ENCODE assay signal across 8 mouse cellular contexts in genomic region chr7:102250631-102251214, GRCm38 (mm10). TPM values are rescaled to one million over a fixed set of nuclear protein-coding genes. Genes with fewer than 3 reads are reported as not detected.
DNase-seq lines count a peak whose midpoint lies in the region; ATAC-seq lines count a peak whose summit lies in the region.

No protein-coding gene starts in this region.

- no peaks in the 10 kb centered on the region for H3K9me3 ChIP-seq in forebrain, embryonic 11.5 days (ENCODE audit: control insufficient read depth, low read length)
- no peaks in the 10 kb centered on the region for H3K9me3 ChIP-seq in heart, embryonic 15.5 days (replicated peaks)
- no peaks in the 10 kb centered on the region for H3K9me3 ChIP-seq in liver, embryonic 11.5 days (ENCODE audit: control insufficient read depth, low read length)
- H3K9me3 ChIP-seq in stomach, embryonic 16.5 days (replicated peaks; ENCODE audit: control insufficient read depth, low read length): no peaks in the 10 kb centered on the region

- peaks cover 3% of the 10 kb centered on the region; the same call in 1 of the 2 replicates for H3K4me1 ChIP-seq in forebrain, embryonic 11.5 days (replicated peaks; ENCODE audit: control insufficient read depth, insufficient read depth, low read length)
- peaks cover 34% of the 10 kb centered on the region for H3K4me1 ChIP-seq in heart, embryonic 15.5 days (replicated peaks)
- peaks cover 40% of the 10 kb centered on the region for H3K4me1 ChIP-seq in liver, embryonic 11.5 days (replicated peaks; ENCODE audit: control insufficient read depth, insufficient read depth, low read length)
- peaks cover 32% of the 10 kb centered on the region for H3K4me1 ChIP-seq in stomach, embryonic 16.5 days (ENCODE audit: control insufficient read depth, insufficient read depth, low read length)

- peak overlapping the region; percentile 78 for H3K4me3 ChIP-seq in forebrain, embryonic 11.5 days (ENCODE audit: low read depth, low read length)
- peak overlapping the region; percentile 93 for H3K4me3 ChIP-seq in heart, embryonic 15.5 days
- peak overlapping the region; percentile 91 for H3K4me3 ChIP-seq in liver, embryonic 11.5 days (ENCODE audit: low read depth, low read length)
- H3K4me3 ChIP-seq in stomach, embryonic 16.5 days (replicated peaks; ENCODE audit: low read length): peak overlapping the region; percentile 87

- ATAC-seq in forebrain, embryonic 11.5 days (replicated peaks; ENCODE audit: low FRiP score): peak; percentile 79
- ATAC-seq in heart, embryonic 15.5 days (replicated peaks; ENCODE audit: insufficient number of reproducible peaks, insufficient read depth, low FRiP score, low read depth): peak; percentile 81
- peak; percentile 65 for ATAC-seq in liver, embryonic 11.5 days (replicated peaks; ENCODE audit: low FRiP score)
- peak; percentile 55 for ATAC-seq in monocyte, adult 5-6 weeks (replicated peaks; ENCODE audit: insufficient number of reproducible peaks, low FRiP score, low TSS enrichment, poor library complexity, severe bottlenecking)
- ATAC-seq in stomach, embryonic 16.5 days (ENCODE audit: insufficient read depth, low FRiP score): peak; percentile 86

- no peaks in the 10 kb centered on the region for H3K36me3 ChIP-seq in forebrain, embryonic 11.5 days (ENCODE audit: control insufficient read depth, insufficient read depth, low read length)
- no peaks in the 10 kb centered on the region for H3K36me3 ChIP-seq in heart, embryonic 15.5 days
- H3K36me3 ChIP-seq in liver, embryonic 11.5 days (ENCODE audit: control insufficient read depth, insufficient read depth, low read length): 0 out of 2 replicates have a peak, but pooled peaks cover 2% of the 10 kb centered on the region
- no peaks in the 10 kb centered on the region for H3K36me3 ChIP-seq in stomach, embryonic 16.5 days (ENCODE audit: control insufficient read depth, insufficient read depth, low read length)

- DNase-seq in ES-CJ7 (ENCODE audit: low read depth, low spot score): peak; percentile 66
- peak; percentile 84 for DNase-seq in c-Kit-positive CD71-positive TER-119-positive erythroid progenitor cells, embryonic 14.5 days (ENCODE audit: low spot score)
- DNase-seq in forebrain, embryonic 11.5 days (ENCODE audit: low spot score): peak; percentile 94
- peak; percentile 94 for DNase-seq in kidney, postnatal 14 days
- no peak for DNase-seq in liver, embryonic 11.5 days (ENCODE audit: low spot score)

- under 1% methylated on average over 33 of the region's 33 CpGs for WGBS in forebrain, embryonic 11.5 days
- under 1% methylated on average over 31 of the region's 33 CpGs for WGBS in heart, embryonic 15.5 days
- under 1% methylated on average over 33 of the region's 33 CpGs for WGBS in liver, embryonic 11.5 days
- WGBS in stomach, embryonic 16.5 days: under 1% methylated on average over 32 of the region's 33 CpGs

- H3K4me2 ChIP-seq in forebrain, embryonic 11.5 days (ENCODE audit: low read depth, low read length, severe bottlenecking): peak overlapping the region; percentile 88
- H3K4me2 ChIP-seq in heart, embryonic 15.5 days: peak overlapping the region; percentile 79
- H3K4me2 ChIP-seq in liver, embryonic 11.5 days: peak overlapping the region; percentile 95
- H3K4me2 ChIP-seq in stomach, embryonic 16.5 days (ENCODE audit: low read depth, low read length): peak overlapping the region; percentile 66

- H3K9ac ChIP-seq in forebrain, embryonic 11.5 days (ENCODE audit: low read length): peak overlapping the region; percentile 87
- H3K9ac ChIP-seq in heart, embryonic 15.5 days: peak overlapping the region; percentile 96
- peak overlapping the region; percentile 94 for H3K9ac ChIP-seq in liver, embryonic 11.5 days (ENCODE audit: low read depth, low read length)
- peak overlapping the region; percentile 94 for H3K9ac ChIP-seq in stomach, embryonic 16.5 days (ENCODE audit: low read length)

- peak overlapping the region; percentile 79 for H3K27ac ChIP-seq in forebrain, embryonic 11.5 days (ENCODE audit: low read depth, low read length)
- H3K27ac ChIP-seq in heart, embryonic 15.5 days: peak overlapping the region; percentile 97
- H3K27ac ChIP-seq in liver, embryonic 11.5 days (ENCODE audit: low read depth, low read length): peak overlapping the region; percentile 98
- H3K27ac ChIP-seq in stomach, embryonic 16.5 days (ENCODE audit: low read length): peak overlapping the region; percentile 99

- no peaks in the 10 kb centered on the region for H3K27me3 ChIP-seq in forebrain, embryonic 11.5 days (ENCODE audit: control insufficient read depth, insufficient read depth, low read length)
- peaks cover 4% of the 10 kb centered on the region; the same call in 1 of the 2 replicates for H3K27me3 ChIP-seq in heart, embryonic 15.5 days
- no peaks in the 10 kb centered on the region for H3K27me3 ChIP-seq in liver, embryonic 11.5 days (replicated peaks; ENCODE audit: control insufficient read depth, insufficient read depth, low read length)
- no peaks in the 10 kb centered on the region for H3K27me3 ChIP-seq in stomach, embryonic 16.5 days (ENCODE audit: control insufficient read depth, insufficient read depth, low read length)

RNA-seq across cellular contexts. Expression of gene Rhog, which starts 5.1 kb away (rescaled TPM):
- polyA plus RNA-seq in forebrain, embryonic 11.5 days (2014; fragmentation: Nextera tagmentation; extraction: Ambion mirVana): 32.2 and 37.2 TPM in 2 replicates
- polyA plus RNA-seq in heart, embryonic 15.5 days (2015; fragmentation: Nextera tagmentation; extraction: Ambion mirVana): 37.6 and 53.6 TPM in 2 replicates
- 76.8 and 81.1 TPM in 2 replicates for polyA plus RNA-seq in liver, embryonic 11.5 days (2014; fragmentation: Nextera tagmentation; extraction: Ambion mirVana)
- 46.7 to 78.6 TPM (median 62.1 TPM) in 3 replicates for total RNA-seq in monocyte, adult 5-6 weeks (2017)
- polyA plus RNA-seq in stomach, embryonic 16.5 days (2015; fragmentation: Nextera tagmentation; extraction: Ambion mirVana): 62.0 and 68.0 TPM in 2 replicates

RNA-seq across cellular contexts. Expression of gene Stim1, which starts 16.9 kb away (rescaled TPM):
- 12.3 and 14.3 TPM in 2 replicates for polyA plus RNA-seq in forebrain, embryonic 11.5 days (2014; fragmentation: Nextera tagmentation; extraction: Ambion mirVana)
- 14.7 and 16.5 TPM in 2 replicates for polyA plus RNA-seq in heart, embryonic 15.5 days (2015; fragmentation: Nextera tagmentation; extraction: Ambion mirVana)
- 22.0 and 23.3 TPM in 2 replicates for polyA plus RNA-seq in liver, embryonic 11.5 days (2014; fragmentation: Nextera tagmentation; extraction: Ambion mirVana)
- 46.8 to 79.7 TPM (median 51.0 TPM) in 3 replicates for total RNA-seq in monocyte, adult 5-6 weeks (2017)
- polyA plus RNA-seq in stomach, embryonic 16.5 days (2015; fragmentation: Nextera tagmentation; extraction: Ambion mirVana): 33.7 and 36.1 TPM in 2 replicates

RNA-seq across cellular contexts. Expression of gene Pgap2, which starts 40.7 kb away (rescaled TPM):
- polyA plus RNA-seq in forebrain, embryonic 11.5 days (2014; fragmentation: Nextera tagmentation; extraction: Ambion mirVana): 54.5 and 58.8 TPM in 2 replicates
- 50.8 and 59.0 TPM in 2 replicates for polyA plus RNA-seq in heart, embryonic 15.5 days (2015; fragmentation: Nextera tagmentation; extraction: Ambion mirVana)
- 40.0 and 45.5 TPM in 2 replicates for polyA plus RNA-seq in liver, embryonic 11.5 days (2014; fragmentation: Nextera tagmentation; extraction: Ambion mirVana)
- 14.2 to 22.1 TPM (median 16.5 TPM) in 3 replicates for total RNA-seq in monocyte, adult 5-6 weeks (2017)
- 109 and 126 TPM in 2 replicates for polyA plus RNA-seq in stomach, embryonic 16.5 days (2015; fragmentation: Nextera tagmentation; extraction: Ambion mirVana)

RNA-seq across cellular contexts. Expression of gene Nup98, which starts 40.7 kb away (rescaled TPM):
- polyA plus RNA-seq in forebrain, embryonic 11.5 days (2014; fragmentation: Nextera tagmentation; extraction: Ambion mirVana): 46.3 and 50.0 TPM in 2 replicates
- 17.8 and 22.0 TPM in 2 replicates for polyA plus RNA-seq in heart, embryonic 15.5 days (2015; fragmentation: Nextera tagmentation; extraction: Ambion mirVana)
- polyA plus RNA-seq in liver, embryonic 11.5 days (2014; fragmentation: Nextera tagmentation; extraction: Ambion mirVana): 42.0 and 45.8 TPM in 2 replicates
- total RNA-seq in monocyte, adult 5-6 weeks (2017): 67.0 to 71.8 TPM (median 71.7 TPM) in 3 replicates
- polyA plus RNA-seq in stomach, embryonic 16.5 days (2015; fragmentation: Nextera tagmentation; extraction: Ambion mirVana): 34.5 and 35.0 TPM in 2 replicates
